9 mouse cellular contexts compared by ENCODE assay signal in the genomic region with DNA sequence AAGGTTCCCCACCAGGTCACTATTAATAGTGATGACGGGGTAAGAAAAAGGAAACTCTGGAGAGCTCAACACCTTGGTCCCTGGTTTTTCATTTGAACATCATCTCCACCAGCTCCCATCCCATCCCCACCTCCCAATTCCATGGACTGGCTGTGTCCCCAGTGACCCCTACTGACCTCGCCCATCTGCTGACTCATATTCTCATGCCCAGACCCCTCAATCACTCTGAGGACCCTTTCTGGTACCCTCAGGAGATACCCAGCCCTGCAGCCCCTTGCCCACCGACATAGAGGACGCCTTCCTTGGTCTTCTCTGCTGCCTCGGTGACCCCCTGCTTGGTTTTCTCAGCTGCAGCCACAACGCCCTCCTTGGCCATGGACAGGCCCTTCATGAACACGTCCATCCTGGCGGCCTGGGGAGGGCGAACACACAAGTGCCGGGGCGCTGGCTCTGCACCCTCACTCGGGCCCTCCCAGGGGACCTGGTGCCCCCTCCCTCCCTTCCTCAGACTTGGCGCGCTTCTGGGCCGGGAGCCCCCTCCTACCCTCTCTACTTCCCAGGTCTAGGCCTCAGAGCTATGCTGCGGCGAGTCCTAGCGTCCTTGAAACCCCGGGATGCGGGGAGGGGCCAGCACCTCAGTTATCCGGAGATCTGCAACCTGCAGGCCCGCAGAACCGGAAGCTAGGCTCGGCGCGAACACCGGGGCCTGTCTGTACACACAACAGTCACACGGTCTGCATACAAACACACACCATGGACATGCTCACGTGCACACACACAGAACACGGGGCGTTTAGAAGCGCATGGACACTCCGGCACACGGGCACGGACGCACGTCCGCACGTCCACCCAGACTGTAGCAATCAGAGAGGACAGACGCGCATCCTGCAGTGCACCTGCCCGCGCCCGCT. TPM values are rescaled to one million over a fixed set of nuclear protein-coding genes. Genes with fewer than 3 reads are reported as not detected.
DNase-seq lines count a peak whose midpoint lies in the region; ATAC-seq and TF ChIP-seq lines count a peak whose summit lies in the region.
"Had no signal": no experiment of that assay in that cellular context is flagged by ENCODE, and none has a peak within 500 bp of the region (broad histone marks: within the 10 kb centered on the region; RNA-seq: fewer than 3 reads in every experiment).

No protein-coding gene starts in this region.

- H3K27ac ChIP-seq in layer of hippocampus, adult 2 months, result peak overlapping the region; percentile 96
- no peak overlapping the region for H3K27ac ChIP-seq in brown adipose tissue, adult 24 weeks (replicated peaks; ENCODE audit: low read depth, low read length)
- H3K27ac ChIP-seq in embryonic facial prominence, embryonic 15.5 days (replicated peaks), result no peak overlapping the region
- H3K27ac ChIP-seq in limb, embryonic 15.5 days, result no peak overlapping the region
- H3K27ac ChIP-seq: macrophage had no signal

- peak overlapping the region; percentile 70 for H3K4me3 ChIP-seq in layer of hippocampus, adult 2 months
- peak overlapping the region; percentile 15; the same call in 1 of the 2 replicates for H3K4me3 ChIP-seq in brown adipose tissue, adult 24 weeks (ENCODE audit: insufficient read depth, low read depth, low read length)
- peak overlapping the region; percentile 34 for H3K4me3 ChIP-seq in embryonic facial prominence, embryonic 15.5 days (replicated peaks)
- peak overlapping the region; percentile 27 for H3K4me3 ChIP-seq in limb, embryonic 15.5 days

- TF ChIP-seq CTCF in layer of hippocampus, adult 2 months (conservative IDR thresholded peaks at IDR 0.05), result no peak

- H3K4me2 ChIP-seq in embryonic facial prominence, embryonic 15.5 days (replicated peaks), result peak overlapping the region; percentile 47
- peak overlapping the region; percentile 44 for H3K4me2 ChIP-seq in limb, embryonic 15.5 days

- no peak for ATAC-seq in embryonic facial prominence, embryonic 15.5 days (ENCODE audit: insufficient number of reproducible peaks, low FRiP score, low TSS enrichment, low read depth)
- ATAC-seq in limb, embryonic 15.5 days (ENCODE audit: insufficient number of reproducible peaks, low FRiP score, low TSS enrichment, low read depth), result 0 out of 2 replicates have a peak, but pooled peaks have one; percentile 41
- ATAC-seq in monocyte, adult 5-6 weeks (replicated peaks; ENCODE audit: insufficient number of reproducible peaks, low FRiP score, low TSS enrichment, poor library complexity, severe bottlenecking), result no peak

- 4% methylated on average over 44 of the region's 44 CpGs for WGBS in embryonic facial prominence, embryonic 15.5 days
- 6% methylated on average over 44 of the region's 44 CpGs for WGBS in limb, embryonic 15.5 days

- no peaks in the 10 kb centered on the region for H3K4me1 ChIP-seq in brown adipose tissue, adult 24 weeks (ENCODE audit: control insufficient read depth, insufficient read depth, insufficient read length, low read length)
- peaks cover 12% of the 10 kb centered on the region for H3K4me1 ChIP-seq in embryonic facial prominence, embryonic 15.5 days
- peaks cover 11% of the 10 kb centered on the region for H3K4me1 ChIP-seq in limb, embryonic 15.5 days

- H3K9ac ChIP-seq in embryonic facial prominence, embryonic 15.5 days, result no peak overlapping the region
- no peak overlapping the region for H3K9ac ChIP-seq in limb, embryonic 15.5 days

- peak in 1 of 2 experiments; percentile 43 for DNase-seq in layer of hippocampus, adult 2 months (ENCODE audit: low spot score in 2 of 2)
- DNase-seq in layer of hippocampus, postnatal 25 days (ENCODE audit: extremely low spot score in 1 of 2, low spot score in 1 of 2), result no peak
- DNase-seq in adrenal gland, postnatal 14 days, result no peak
- no peak for DNase-seq in left cerebral cortex, adult 18-20 months (ENCODE audit: low spot score in 2 of 2)

- H3K27me3 ChIP-seq in embryonic facial prominence, embryonic 15.5 days, result peaks cover 70% of the 10 kb centered on the region
- peaks cover 72% of the 10 kb centered on the region for H3K27me3 ChIP-seq in limb, embryonic 15.5 days

- no peaks in the 10 kb centered on the region for H3K9me3 ChIP-seq in embryonic facial prominence, embryonic 15.5 days (replicated peaks)
- no peaks in the 10 kb centered on the region for H3K9me3 ChIP-seq in limb, embryonic 15.5 days

- no peaks in the 10 kb centered on the region for H3K36me3 ChIP-seq in embryonic facial prominence, embryonic 15.5 days
- H3K36me3 ChIP-seq in limb, embryonic 15.5 days, result no peaks in the 10 kb centered on the region

RNA-seq across cellular contexts. Expression of a gene that starts 0.9 kb away (rescaled TPM):
- 100 to 1,000 TPM; 655 to 657 TPM for total RNA-seq in layer of hippocampus, adult 2 months (2021)
- 100 to 1,000 TPM; 652 to 677 TPM for total RNA-seq in layer of hippocampus, postnatal 25 days (2021)
- polyA plus RNA-seq in brown adipose tissue, adult 24 weeks (2012; ENCODE audit: insufficient read depth, insufficient read length, missing spikeins), result not detected in 2 replicates
- polyA plus RNA-seq in embryonic facial prominence, embryonic 15.5 days (2015; fragmentation: Nextera tagmentation; extraction: Ambion mirVana), result 0.28 TPM in 1 of 2 replicates, not detected in the other
- polyA plus RNA-seq in limb, embryonic 15.5 days (2015; fragmentation: Nextera tagmentation; extraction: Ambion mirVana), result 0.12 and 0.49 TPM in 2 replicates
- total RNA-seq in adrenal gland, postnatal 14 days (2021), result 0.96 and 2.5 TPM in 2 replicates
- total RNA-seq in left cerebral cortex, adult 18-20 months (2021), result 100 to 1,000 TPM; 925 to 932 TPM
- not detected in 3 replicates for total RNA-seq in monocyte, adult 5-6 weeks (2017)
- polyA plus RNA-seq: macrophage had no signal

RNA-seq across cellular contexts. Expression of a gene that starts 15.9 kb away (rescaled TPM):
- total RNA-seq in layer of hippocampus, adult 2 months (2021), result 100 to 1,000 TPM; 146 to 150 TPM
- total RNA-seq in layer of hippocampus, postnatal 25 days (2021), result 100 to 1,000 TPM; 149 to 152 TPM
- not detected in 2 replicates for polyA plus RNA-seq in brown adipose tissue, adult 24 weeks (2012; ENCODE audit: insufficient read depth, insufficient read length, missing spikeins)
- polyA plus RNA-seq in embryonic facial prominence, embryonic 15.5 days (2015; fragmentation: Nextera tagmentation; extraction: Ambion mirVana), result 0.65 and 0.75 TPM in 2 replicates
- polyA plus RNA-seq in limb, embryonic 15.5 days (2015; fragmentation: Nextera tagmentation; extraction: Ambion mirVana), result 0.15 and 0.20 TPM in 2 replicates
- total RNA-seq in adrenal gland, postnatal 14 days (2021), result 3.5 and 5.1 TPM in 2 replicates
- total RNA-seq in left cerebral cortex, adult 18-20 months (2021), result 100 to 1,000 TPM; 131 to 133 TPM
- not detected in 3 replicates for total RNA-seq in monocyte, adult 5-6 weeks (2017)
- polyA plus RNA-seq: macrophage had no signal

RNA-seq across cellular contexts. Expression of a gene that starts 18.3 kb away (rescaled TPM):
- not detected for total RNA-seq in layer of hippocampus, adult 2 months (2021)
- not detected for total RNA-seq in layer of hippocampus, postnatal 25 days (2021)
- not detected in 2 replicates for polyA plus RNA-seq in brown adipose tissue, adult 24 weeks (2012; ENCODE audit: insufficient read depth, insufficient read length, missing spikeins)
- polyA plus RNA-seq in embryonic facial prominence, embryonic 15.5 days (2015; fragmentation: Nextera tagmentation; extraction: Ambion mirVana), result not detected in 2 replicates
- polyA plus RNA-seq in limb, embryonic 15.5 days (2015; fragmentation: Nextera tagmentation; extraction: Ambion mirVana), result not detected in 2 replicates
- not detected in 2 replicates for total RNA-seq in adrenal gland, postnatal 14 days (2021)
- total RNA-seq in left cerebral cortex, adult 18-20 months (2021), result not detected
- total RNA-seq in monocyte, adult 5-6 weeks (2017), result not detected in 3 replicates
- polyA plus RNA-seq: macrophage had no signal

RNA-seq across cellular contexts. Expression of a gene that starts 23.6 kb away (rescaled TPM):
- total RNA-seq in layer of hippocampus, adult 2 months (2021), result 10 to 100 TPM; 96.7 to 97.7 TPM
- 100 to 1,000 TPM in 1 of 2 experiments, 10 to 100 TPM in 1; 97.2 to 104 TPM for total RNA-seq in layer of hippocampus, postnatal 25 days (2021)
- polyA plus RNA-seq in brown adipose tissue, adult 24 weeks (2012; ENCODE audit: insufficient read depth, insufficient read length, missing spikeins), result 29.5 and 42.0 TPM in 2 replicates
- 9.2 and 11.3 TPM in 2 replicates for polyA plus RNA-seq in embryonic facial prominence, embryonic 15.5 days (2015; fragmentation: Nextera tagmentation; extraction: Ambion mirVana)
- polyA plus RNA-seq in limb, embryonic 15.5 days (2015; fragmentation: Nextera tagmentation; extraction: Ambion mirVana), result 7.8 and 8.0 TPM in 2 replicates
- total RNA-seq in adrenal gland, postnatal 14 days (2021), result 24.8 and 29.5 TPM in 2 replicates
- total RNA-seq in left cerebral cortex, adult 18-20 months (2021), result 10 to 100 TPM; 95.4 to 97.6 TPM
- 6.9 to 18.5 TPM (median 8.1 TPM) in 3 replicates for total RNA-seq in monocyte, adult 5-6 weeks (2017)

Comparison
In these comparisons a context has a peak if more than half of its experiments do, and no peak if none do; other contexts are left out.
1. H3K4me3 ChIP-seq: peak in every context shown above with its lines; median percentile 70 in layer of hippocampus, adult 2 months; 34 in embryonic facial prominence, embryonic 15.5 days; 27 in limb, embryonic 15.5 days; 15 in brown adipose tissue, adult 24 weeks.
2. RNA of a gene that starts 0.9 kb away (total RNA-seq): 925 to 932 TPM in left cerebral cortex, adult 18-20 months, 652 to 677 TPM in layer of hippocampus, postnatal 25 days and 655 to 657 TPM in layer of hippocampus, adult 2 months; 0.96 to 2.5 TPM in adrenal gland, postnatal 14 days and not detected in monocyte, adult 5-6 weeks; every median in the first group is over 100 times any median in the second.
3. RNA of a gene that starts 15.9 kb away (total RNA-seq): 149 to 152 TPM in layer of hippocampus, postnatal 25 days, 146 to 150 TPM in layer of hippocampus, adult 2 months and 131 to 133 TPM in left cerebral cortex, adult 18-20 months; 3.5 to 5.1 TPM in adrenal gland, postnatal 14 days and not detected in monocyte, adult 5-6 weeks; every median in the first group is over 10 times any median in the second.